Mouse (Mus musculus): ENCODE measurements around the gene Rassf7.
"Not testable (repeated sequence)": the region's sequence is repeated elsewhere in the genome, so short reads cannot be mapped to it uniquely, and the experiment has no call there.

GRCm38 (mm10) chr7:141250486-141250885 is 34.8 kb downstream of the Rassf7 start:
- TF ChIP-seq CHD1 (IDR thresholded peaks at IDR 0.05; ENCODE audit: low read depth, low read length); CTCF (IDR thresholded peaks at IDR 0.05 in 2 of 3, conservative IDR thresholded peaks at IDR 0.05 in 1 of 3; ENCODE audit: control insufficient read depth in 1 of 3, insufficient read depth in 1 of 3, low read depth in 2 of 3, low read length in 3 of 3, poor library complexity in 1 of 3, severe bottlenecking in 1 of 3); MAFK (IDR thresholded peaks at IDR 0.05; ENCODE audit: borderline replicate concordance, low read depth, low read length); MYB (IDR thresholded peaks at IDR 0.05; ENCODE audit: low read depth, low read length); ZNF384 (IDR thresholded peaks at IDR 0.05; ENCODE audit: low read depth, low read length); EP300 (IDR thresholded peaks at IDR 0.05; ENCODE audit: low read depth in 1 of 2, low read length in 2 of 2): not testable (repeated sequence)
